Mouse (Mus musculus) layer of hippocampus, adult 9-11 months (tissue): ENCODE results near the gene Cx3cr1.
A peak's percentile ranks its signal among the peaks of the same experiment; 100 is the strongest.

Source experiments
- DNase-seq: peaks from one replicate; pipeline ENCODE4 v3.0.0; 2022

Cx3cr1 gene

DNA sequence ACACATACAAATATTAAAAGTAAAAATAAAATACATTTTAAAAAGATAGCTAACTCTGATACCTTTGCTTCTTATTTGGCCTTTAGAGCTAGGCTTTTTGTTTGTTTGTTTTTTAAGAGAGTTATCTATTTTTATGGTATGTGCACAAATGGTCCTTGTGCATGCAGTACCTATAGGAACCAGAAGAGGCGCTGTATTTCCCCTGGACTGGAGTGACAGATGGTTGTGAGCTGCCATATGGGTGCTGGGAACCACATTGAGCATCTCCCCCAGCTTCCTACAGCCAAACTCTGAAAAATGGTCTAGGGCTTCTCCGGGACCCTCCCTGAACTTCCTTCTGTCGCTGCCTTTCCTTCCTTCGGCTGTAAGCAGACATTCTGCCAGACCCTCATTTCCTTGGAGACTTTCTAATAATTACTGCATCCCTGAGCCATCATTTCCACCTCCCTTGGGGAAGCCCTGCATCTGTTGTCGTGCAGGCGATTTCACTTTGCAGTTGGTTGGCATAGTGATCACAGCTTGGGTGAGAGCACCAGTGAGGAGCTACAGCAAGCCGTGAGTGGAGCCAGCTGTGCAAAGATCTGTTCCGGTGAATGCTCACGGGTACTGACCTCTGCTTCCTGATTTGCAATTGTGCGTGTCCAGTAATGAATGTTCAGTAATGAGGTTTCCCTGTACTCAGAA lies 217.2 kb downstream of the Cx3cr1 start:
- DNase-seq, result peak; percentile 30
